23 mouse cellular contexts compared by ENCODE assay signal in the genomic region with DNA sequence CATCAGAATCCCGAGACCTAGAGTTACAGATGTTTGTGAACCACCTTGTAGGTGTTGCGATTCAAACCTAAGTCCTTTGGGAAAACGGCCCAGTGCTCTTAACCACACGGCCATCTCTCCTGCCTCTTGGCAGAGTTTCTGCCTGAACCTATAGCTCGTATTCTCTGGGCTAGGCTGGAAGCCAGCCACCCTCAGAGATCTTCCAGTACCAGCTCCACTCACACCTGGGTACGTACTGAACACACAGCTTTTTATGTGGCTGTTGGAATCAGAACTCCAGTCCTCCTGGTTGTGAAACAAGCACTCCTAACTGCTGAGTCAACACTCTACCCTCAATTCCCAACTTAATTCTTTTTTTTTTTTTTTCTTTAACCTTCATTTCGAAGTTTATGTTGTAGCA.
"Had no signal": no experiment of that assay in that cellular context is flagged by ENCODE, and none has a peak within 500 bp of the region (broad histone marks: within the 10 kb centered on the region; RNA-seq: fewer than 3 reads in every experiment).

No protein-coding gene starts in this region.

- H3K4me3 ChIP-seq: gastrocnemius, adult 2 months; heart, embryonic 10.5 days; heart, embryonic 12.5 days; hindbrain, embryonic 13.5 days; hindbrain, embryonic 15.5 days; intestine, embryonic 15.5 days; layer of hippocampus, adult 2 months; left cerebral cortex, adult 2 months; limb, embryonic 10.5 days; limb, embryonic 12.5 days had no signal

- ATAC-seq: forebrain, embryonic 16.5 days; hindbrain, postnatal 0 days; intestine, embryonic 15.5 days had no signal

- H3K4me1 ChIP-seq: intestine, embryonic 15.5 days had no signal

- H3K9me3 ChIP-seq: heart, embryonic 10.5 days; heart, embryonic 12.5 days; hindbrain, embryonic 13.5 days; hindbrain, embryonic 15.5 days; intestine, embryonic 15.5 days; limb, embryonic 10.5 days; limb, embryonic 12.5 days had no signal

- H3K9ac ChIP-seq: heart, embryonic 12.5 days; hindbrain, embryonic 13.5 days; hindbrain, embryonic 15.5 days; intestine, embryonic 15.5 days; limb, embryonic 12.5 days had no signal

- H3K27me3 ChIP-seq: heart, embryonic 12.5 days; hindbrain, embryonic 13.5 days; hindbrain, embryonic 15.5 days; intestine, embryonic 15.5 days; limb, embryonic 12.5 days had no signal

- DNase-seq: gastrocnemius, adult 2 months; gastrocnemius, postnatal 10 days; gastrocnemius, postnatal 25 days; heart, adult 18-20 months; heart, postnatal 10 days; heart, postnatal 36 days; kidney, adult 11 months; kidney, adult 8-10 months; kidney, postnatal 10 days; kidney, postnatal 25 days; kidney, postnatal 4 days; liver had no signal

- H3K27ac ChIP-seq: hindbrain, embryonic 13.5 days; hindbrain, embryonic 15.5 days; hindbrain, postnatal 0 days; intestine, embryonic 15.5 days; layer of hippocampus, adult 2 months; left cerebral cortex, adult 2 months; limb, embryonic 10.5 days; limb, embryonic 12.5 days had no signal

- H3K4me2 ChIP-seq: heart, embryonic 12.5 days; hindbrain, embryonic 13.5 days; hindbrain, embryonic 15.5 days; intestine, embryonic 15.5 days; limb, embryonic 12.5 days had no signal

- H3K36me3 ChIP-seq: heart, embryonic 10.5 days; heart, embryonic 12.5 days; hindbrain, embryonic 13.5 days; hindbrain, embryonic 15.5 days; intestine, embryonic 15.5 days; limb, embryonic 10.5 days; limb, embryonic 12.5 days had no signal
